Mouse (Mus musculus) kidney, adult 2 months (tissue): Measurements from ENCODE around the gene Tars. TPM values are rescaled to one million over a fixed set of nuclear protein-coding genes. Genes with fewer than 3 reads are reported as not detected.

ENCODE experiments used
- DNase-seq: peaks from one replicate; pipeline ENCODE4 v3.0.0; 2021
- H3K27ac ChIP-seq: fragments of 200-500 bp; 2 replicates; pipeline ENCODE4 v1.5.1; 2012; ENCODE audit warnings: low read depth, low read length, control low read depth, inconsistent platforms; ENCODE audit not compliant: insufficient read depth
- H3K27me3 ChIP-seq: fragments of 200-500 bp; replicated peaks from 2 replicates; pipeline ENCODE4 v1.6.1; 2012; ENCODE audit warnings: mild to moderate bottlenecking, moderate library complexity, low read length, inconsistent platforms; ENCODE audit not compliant: control insufficient read depth, insufficient read depth
- H3K36me3 ChIP-seq: fragments of 200-500 bp; 2 replicates; pipeline ENCODE4 v1.6.1; 2012; ENCODE audit warnings: mild to moderate bottlenecking, moderate library complexity, low read length, inconsistent platforms; ENCODE audit not compliant: control insufficient read depth, insufficient read depth
- H3K4me1 ChIP-seq: fragments of 200-500 bp; 2 replicates; pipeline ENCODE4 v1.6.1; 2011; ENCODE audit warnings: low read length; ENCODE audit not compliant: control insufficient read depth, insufficient read depth
- H3K4me3 ChIP-seq: fragments of 200-500 bp; 2 replicates; pipeline ENCODE4 v1.5.1; 2011; ENCODE audit warnings: mild to moderate bottlenecking, low read depth, low read length, control low read depth; ENCODE audit not compliant: insufficient read depth
- CTCF ChIP-seq: fragments of 200-500 bp; conservative IDR thresholded peaks from 2 replicates; pipeline ENCODE4 v1.5.1; 2011; ENCODE audit warnings: low read depth, mild to moderate bottlenecking, control low read depth, low read length, moderate library complexity, mixed read lengths; ENCODE audit not compliant: insufficient read depth, insufficient read length
- POLR2A ChIP-seq: fragments of 200-500 bp; IDR thresholded peaks from one replicate; pipeline ENCODE4 v1.6.1; 2011; ENCODE audit warnings: low read depth, low read length, control low read depth
- WGBS: fragments of 180-500 bp; shearing (Covaris S2); methylation state at CpG from one replicate; pipeline ENCODE4 v1.1.7; 2018; 5-methylcytosine and 5-hydroxymethylcytosine counted together
- polyA plus RNA-seq: library from polyadenylated mRNA; depleted of rRNA; stranded (reverse); fragments of >200 nt; gene quantifications from 2 replicates; pipeline ENCODE4 v1.2.3, GENCODE M21; 2012

Tars gene
- polyA plus RNA-seq, 1 experiment: 12.9 TPM

DNA sequence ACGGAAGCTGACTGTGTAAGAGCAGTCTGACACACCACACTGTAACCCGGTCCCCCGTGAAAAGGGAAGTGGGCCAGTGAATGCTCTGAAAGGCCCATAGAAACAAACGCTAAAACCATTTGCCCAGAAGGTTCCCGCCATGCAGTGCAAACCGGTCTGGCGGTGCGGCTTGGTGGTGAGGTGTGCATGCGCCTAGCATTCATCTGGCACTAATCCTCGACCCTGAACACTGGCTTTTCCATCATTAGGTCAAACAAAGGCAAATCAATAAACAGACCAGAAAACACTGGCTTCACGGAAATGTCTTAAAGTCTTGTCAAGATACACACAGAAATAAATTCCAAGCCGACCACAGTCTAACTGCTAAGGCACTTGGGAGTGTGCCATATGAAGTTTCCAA, 16.9 kb downstream of the Tars start:
- 83% methylated on average over 12 of the region's 12 CpGs for WGBS
- Histone ChIP-seq H3K27me3 (no peaks in the 10 kb centered on the region), H3K27ac (no peak overlapping the region), H3K4me3 (no peak overlapping the region), H3K36me3 (peaks cover 5% of the 10 kb centered on the region), H3K4me1 (peaks cover 2% of the 10 kb centered on the region; the same call in 1 of the 2 replicates)
- no peak for TF ChIP-seq CTCF
- TF ChIP-seq POLR2A: no peak
- DNase-seq: no peak

DNA sequence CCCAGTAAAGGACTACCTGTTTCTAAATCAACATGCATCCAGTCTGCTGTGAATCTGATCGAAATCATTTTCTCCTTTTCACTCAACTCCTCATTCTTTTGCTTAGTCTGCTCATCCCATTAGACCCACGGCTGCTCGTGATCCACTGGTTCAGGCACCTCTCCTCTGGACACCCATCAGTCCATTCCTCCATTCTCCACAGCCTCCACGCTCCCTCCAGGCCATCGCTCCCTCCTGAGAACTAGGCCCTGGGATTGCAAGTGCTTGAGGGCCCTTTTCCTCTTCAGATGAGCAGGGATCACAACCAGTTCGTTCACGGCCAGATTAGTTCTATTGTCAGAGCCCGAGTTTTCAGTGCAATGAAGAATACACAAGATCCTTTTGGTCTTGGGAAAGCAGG, 18.8 kb downstream of the Tars start:
- Histone ChIP-seq H3K4me3 (no peak overlapping the region), H3K27ac (no peak overlapping the region), H3K27me3 (no peaks in the 10 kb centered on the region), H3K36me3 (no peaks in the 10 kb centered on the region; the same call in 1 of the 2 replicates), H3K4me1 (peaks cover 2% of the 10 kb centered on the region; the same call in 1 of the 2 replicates)
- WGBS: 84% methylated on average over 8 of the region's 8 CpGs
- DNase-seq: no peak
- TF ChIP-seq POLR2A: no peak
- no peak for TF ChIP-seq CTCF

DNA sequence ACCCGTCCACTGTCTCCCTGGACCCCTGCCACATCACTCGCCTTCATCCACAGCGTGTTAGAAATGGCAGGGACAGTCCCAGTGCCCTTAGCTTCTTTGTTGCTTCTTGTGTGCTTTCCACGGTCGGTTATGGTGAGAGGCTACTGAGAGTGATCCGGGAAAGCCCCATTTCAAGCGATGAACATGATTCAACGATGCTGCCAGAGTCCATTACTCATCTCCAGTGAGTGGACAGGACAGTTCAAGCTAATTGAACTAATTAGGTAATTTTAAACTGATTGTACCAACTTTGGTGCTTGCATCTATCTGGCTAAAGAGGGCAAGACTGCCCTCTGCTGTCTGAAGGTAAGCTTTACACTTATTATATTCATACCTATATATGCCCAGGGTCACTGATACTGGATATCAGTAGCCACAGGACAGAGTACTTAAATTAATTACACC, 19.4 kb downstream of the Tars start:
- no peaks in the 10 kb centered on the region for H3K27me3 ChIP-seq
- peak; percentile 44 for DNase-seq
- no peaks in the 10 kb centered on the region for H3K36me3 ChIP-seq
- H3K27ac ChIP-seq: no peak overlapping the region
- H3K4me3 ChIP-seq: no peak overlapping the region
- 36% methylated on average over 8 of the region's 8 CpGs for WGBS
- H3K4me1 ChIP-seq: peaks cover 2% of the 10 kb centered on the region; the same call in 1 of the 2 replicates
- TF ChIP-seq POLR2A (no peak), CTCF (no peak)

DNA sequence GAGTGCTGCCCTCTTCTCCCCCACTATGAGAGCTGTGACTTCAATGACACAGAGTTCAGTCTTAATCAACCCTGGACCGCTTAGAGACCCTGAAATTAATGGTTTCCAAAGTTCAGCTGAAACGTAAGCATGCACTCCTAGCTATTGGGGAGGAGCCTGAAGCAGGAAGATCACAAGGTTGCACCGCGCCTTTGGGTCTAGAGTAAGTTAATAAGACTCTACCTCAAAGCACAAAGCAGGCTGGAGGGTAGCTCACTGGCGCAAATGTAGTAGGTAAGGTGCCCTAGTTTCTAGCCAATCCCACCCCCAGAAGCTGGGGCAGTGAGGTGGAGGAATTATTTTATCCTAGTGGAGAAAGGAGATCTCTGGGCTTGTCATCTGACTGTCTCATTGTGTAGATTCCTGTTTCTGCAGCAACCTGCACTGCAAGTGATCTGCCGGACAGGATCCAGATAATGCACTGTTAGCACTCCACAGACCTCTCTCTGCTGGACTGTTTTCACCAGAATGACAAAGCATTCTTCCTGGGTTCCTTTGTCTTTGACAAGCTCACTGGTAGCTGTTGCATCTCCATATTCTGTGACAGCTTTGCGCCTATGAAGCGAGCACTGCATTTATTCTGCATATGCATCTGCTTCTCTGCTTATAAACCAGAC, 19.9 kb downstream of the Tars start:
- no peak overlapping the region for H3K4me3 ChIP-seq
- 65% methylated on average over 8 of the region's 8 CpGs for WGBS
- H3K4me1 ChIP-seq: peaks cover 2% of the 10 kb centered on the region; the same call in 1 of the 2 replicates
- H3K36me3 ChIP-seq: no peaks in the 10 kb centered on the region
- TF ChIP-seq CTCF (no peak), POLR2A (no peak)
- no peak overlapping the region for H3K27ac ChIP-seq
- no peaks in the 10 kb centered on the region for H3K27me3 ChIP-seq
- peak; percentile 59 for DNase-seq

DNA sequence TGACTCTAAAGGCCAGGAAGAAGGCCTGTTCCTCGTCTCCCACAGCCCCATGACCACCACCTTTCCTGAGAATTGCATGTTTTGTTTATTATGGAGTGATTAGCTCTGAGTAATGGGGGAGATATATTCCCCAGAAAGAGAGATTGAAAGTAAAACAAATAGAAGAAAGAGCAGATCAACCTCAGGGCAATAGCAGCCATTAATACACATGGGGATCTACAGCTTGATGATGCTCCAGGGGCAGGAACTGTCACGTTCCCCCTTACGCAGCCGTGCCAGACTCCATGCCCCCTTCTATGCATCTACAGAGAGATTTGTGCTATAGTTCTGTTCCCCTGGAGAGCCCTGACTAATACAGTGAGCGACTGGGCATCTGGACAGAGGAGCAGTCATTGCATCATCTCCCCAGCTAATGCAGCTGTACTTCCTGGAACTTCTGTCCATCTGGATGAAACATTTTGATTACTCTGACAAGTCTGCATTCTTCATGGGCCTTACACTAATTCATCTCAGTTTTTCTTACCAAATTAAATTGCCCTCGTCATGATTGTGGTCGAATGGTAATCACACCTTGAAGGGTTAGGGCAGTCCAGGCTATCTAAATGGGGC, 28.9 kb downstream of the Tars start:
- DNase-seq: no peak

DNA sequence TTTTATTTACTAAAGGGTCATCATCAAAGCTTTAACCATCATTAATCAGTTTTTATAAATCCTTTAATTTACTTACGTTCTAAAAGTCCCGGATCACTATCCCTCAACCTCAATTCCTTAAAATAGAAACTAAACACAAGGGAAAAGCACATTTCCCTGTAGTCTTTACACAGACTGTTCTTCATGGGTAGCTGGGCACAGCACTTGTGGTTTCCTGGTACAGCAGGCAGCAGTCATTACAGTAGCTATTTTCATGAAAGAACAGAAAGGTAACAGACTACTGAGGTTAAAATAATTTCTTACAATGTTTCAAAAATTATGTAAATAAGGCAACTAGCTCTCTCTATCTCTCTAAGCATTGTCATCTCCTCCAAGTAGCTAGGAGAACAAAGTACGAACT, 29.9 kb downstream of the Tars start:
- no peak overlapping the region for H3K27ac ChIP-seq
- H3K4me3 ChIP-seq: no peak overlapping the region
- WGBS: 49% methylated on average over 3 of the region's 3 CpGs
- no peaks in the 10 kb centered on the region for H3K4me1 ChIP-seq
- DNase-seq: no peak
- no peak for TF ChIP-seq POLR2A
- TF ChIP-seq CTCF: no peak
- no peaks in the 10 kb centered on the region for H3K36me3 ChIP-seq
- no peaks in the 10 kb centered on the region for H3K27me3 ChIP-seq

More for the DNA sequence above, 28.9 kb downstream of the Tars start:
- H3K27me3 ChIP-seq: no peaks in the 10 kb centered on the region
- TF ChIP-seq CTCF (no peak), POLR2A (no peak)
- no peak overlapping the region for H3K27ac ChIP-seq
- WGBS: 85% methylated on average over 7 of the region's 7 CpGs
- no peak overlapping the region for H3K4me3 ChIP-seq
- no peaks in the 10 kb centered on the region for H3K36me3 ChIP-seq
- no peaks in the 10 kb centered on the region for H3K4me1 ChIP-seq

DNA sequence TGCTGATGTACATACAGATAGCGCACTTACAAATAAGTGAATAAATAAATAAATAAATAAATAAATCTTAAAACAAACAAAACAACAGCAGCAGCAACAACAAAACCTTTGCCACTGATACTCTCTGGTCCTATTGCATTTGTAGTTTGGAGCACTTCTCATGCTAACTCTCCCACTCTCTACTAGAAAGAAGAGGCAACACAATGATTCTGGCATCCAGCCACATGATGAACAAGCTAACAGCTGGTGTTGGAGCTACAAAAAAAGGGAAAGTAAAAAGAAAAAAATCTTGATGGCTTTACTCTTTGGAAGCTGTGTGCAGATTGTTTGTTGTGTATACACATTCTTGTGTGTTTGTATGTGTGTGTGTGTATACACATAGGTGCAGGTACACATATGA, 34.7 kb downstream of the Tars start:
- Histone ChIP-seq H3K4me1 (no peaks in the 10 kb centered on the region), H3K36me3 (no peaks in the 10 kb centered on the region), H3K27ac (no peak overlapping the region), H3K4me3 (no peak overlapping the region), H3K27me3 (no peaks in the 10 kb centered on the region)
- no peak for TF ChIP-seq POLR2A
- no peak for TF ChIP-seq CTCF
- WGBS: 95% methylated on average over 1 of the region's 1 CpGs
- no peak for DNase-seq
